Mouse (Mus musculus) cerebral cortex, adult 2 months (tissue): Measurements from ENCODE around the gene Il15.

ENCODE experiments used
- WGBS: fragments of 180-500 bp; shearing (Covaris S2); methylation state at CpG from one replicate; pipeline ENCODE4 v1.1.7; 2018; 5-methylcytosine and 5-hydroxymethylcytosine counted together

Gene Il15

DNA sequence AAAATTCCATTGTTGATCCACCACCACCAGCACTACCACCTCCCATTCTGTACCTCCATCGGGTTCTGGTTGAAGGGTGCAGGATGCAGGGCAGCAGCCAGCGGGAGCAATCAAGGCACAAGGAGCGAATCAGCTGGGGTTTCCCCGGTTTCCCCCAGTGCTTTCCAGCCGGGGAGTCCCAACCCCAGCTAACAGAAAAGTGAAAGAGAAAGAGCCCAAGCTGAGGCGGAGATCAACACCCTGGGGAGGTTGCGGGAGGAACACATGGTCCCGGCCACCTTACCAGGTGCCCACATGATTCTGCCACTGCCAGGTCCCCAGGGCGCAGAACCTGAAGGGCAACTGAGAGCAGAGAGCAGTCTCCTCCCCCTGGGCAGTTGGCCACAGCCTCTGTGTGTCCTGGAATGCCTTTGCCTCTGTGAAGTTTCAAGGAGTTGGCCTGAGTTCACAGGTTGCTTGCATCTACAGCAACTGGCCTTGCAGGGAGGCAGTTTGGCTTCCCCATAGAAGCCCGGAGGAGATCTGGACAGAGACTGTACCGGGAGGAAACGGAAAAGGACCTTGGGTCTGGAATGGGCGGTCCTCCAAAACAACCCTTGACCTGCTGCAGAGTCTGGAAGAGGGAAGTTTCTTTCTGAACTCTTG is at the start of gene Il15:
TSS of gene Il15 (minus strand) at position 537 of the 645 bp plus-strand sequence.
- WGBS: 19% methylated on average over 13 of the region's 13 CpGs

DNA sequence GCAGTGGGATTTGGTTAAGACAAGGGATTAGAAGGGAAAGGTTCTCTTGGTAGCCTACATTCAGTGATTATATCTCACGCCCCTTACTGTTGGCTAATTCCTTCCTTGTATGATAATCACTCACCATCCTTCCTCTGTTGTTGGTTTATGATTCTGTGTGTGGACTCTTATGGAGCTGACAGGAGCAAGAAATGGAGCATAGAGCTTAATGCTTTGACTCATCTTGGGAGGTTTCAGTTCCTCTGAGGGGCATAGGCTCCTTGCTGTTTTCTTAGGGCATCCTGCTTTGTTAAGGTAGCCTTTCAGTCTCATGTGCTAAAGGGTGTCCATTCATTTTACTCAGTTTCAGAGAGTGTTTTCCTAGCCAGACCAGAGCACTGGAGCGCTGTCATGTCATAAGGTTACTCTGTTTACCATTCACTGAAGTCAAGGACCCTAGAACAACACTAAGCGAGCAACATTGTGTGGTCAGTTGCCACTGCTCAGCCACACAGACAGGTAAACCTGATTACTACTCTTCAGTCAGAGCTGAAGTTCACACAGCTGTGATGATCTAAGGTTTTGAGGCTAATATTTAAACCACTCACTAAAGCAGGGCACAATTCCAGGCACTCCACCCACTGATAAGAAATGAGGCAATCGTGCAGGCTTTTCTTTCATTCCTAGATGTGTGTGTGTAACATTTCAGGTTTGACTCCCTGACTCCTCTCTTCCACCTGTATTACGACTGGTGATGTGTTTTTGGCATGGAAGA is 13.7 kb upstream of the Il15 start:
- 77% methylated on average over 5 of the region's 5 CpGs for WGBS

DNA sequence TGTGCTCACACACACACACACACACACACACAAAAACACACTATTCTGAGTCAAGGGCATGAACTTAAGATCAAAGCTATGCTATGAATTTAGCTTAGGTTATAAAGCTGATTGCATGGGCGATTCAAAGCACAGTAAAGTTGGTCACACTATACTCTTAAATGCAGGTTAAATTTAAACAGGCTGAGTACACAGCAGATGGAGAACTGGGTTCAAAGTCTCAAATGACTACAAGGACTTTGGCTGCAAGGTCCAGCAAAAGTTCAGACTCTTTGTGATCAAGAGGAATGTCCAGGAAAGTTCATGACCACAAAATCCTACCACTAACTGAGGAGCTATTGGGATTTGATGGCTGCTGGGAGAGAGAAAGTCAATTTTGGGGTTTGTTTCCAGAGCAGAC is 12.5 kb upstream of the Il15 start:
- WGBS: 85% methylated on average over 1 of the region's 1 CpGs

DNA sequence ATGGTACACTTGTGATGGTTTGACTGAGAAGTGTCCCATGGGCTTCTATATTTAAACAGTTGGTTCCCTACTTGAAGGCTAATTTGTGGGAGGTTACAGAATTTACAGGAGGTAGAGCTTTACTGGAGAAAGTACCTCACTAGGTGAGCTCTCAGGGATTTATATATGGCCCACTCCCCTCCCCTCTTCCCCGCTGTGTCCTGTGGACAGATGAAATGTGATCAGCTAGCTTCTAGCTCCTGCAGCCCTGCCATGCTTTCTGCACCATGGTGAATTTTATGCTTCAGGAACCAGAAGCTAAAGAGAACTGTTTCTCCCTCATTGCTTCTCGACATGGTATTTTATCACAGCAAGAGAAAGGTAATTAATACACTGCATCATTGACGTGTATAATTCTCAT is 7.1 kb upstream of the Il15 start:
- WGBS: 82% methylated on average over 3 of the region's 3 CpGs

DNA sequence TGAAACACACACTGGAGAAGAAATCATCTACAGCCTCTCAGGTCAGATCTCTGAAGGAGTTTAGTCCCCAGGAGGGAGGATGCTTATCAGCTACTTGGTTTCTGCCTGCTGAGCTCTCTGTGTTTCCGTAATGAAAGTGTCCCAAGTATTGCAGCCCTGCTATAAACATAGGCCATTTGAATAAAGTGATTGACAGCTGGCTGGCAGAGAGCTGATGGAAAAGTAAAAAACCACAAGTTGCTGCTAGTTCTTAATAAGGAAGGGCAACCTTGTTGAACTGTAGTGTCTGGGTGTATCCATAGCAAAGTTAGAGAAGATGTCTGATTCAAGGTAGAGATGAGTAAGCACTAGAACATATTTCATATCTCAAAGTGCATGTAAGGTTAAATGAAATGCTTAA is 4.0 kb upstream of the Il15 start:
- 89% methylated on average over 1 of the region's 1 CpGs for WGBS

DNA sequence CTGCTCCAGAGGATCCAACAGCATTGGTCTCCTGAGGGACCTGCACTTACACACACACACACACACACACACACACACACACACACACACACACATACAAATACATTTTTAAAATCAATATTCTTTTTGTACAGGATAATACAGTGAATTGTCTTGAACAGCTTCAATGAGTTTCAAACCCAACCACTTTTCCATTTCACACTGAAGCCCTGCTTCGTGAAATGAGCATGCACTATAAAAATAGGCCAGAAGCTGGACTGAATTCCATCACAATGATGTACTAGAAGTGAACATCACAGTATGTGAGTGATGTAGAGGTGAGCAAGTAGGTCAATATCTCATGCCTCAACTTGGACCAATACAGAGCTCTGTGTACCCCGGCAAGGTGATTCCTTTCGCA is 1.0 kb upstream of the Il15 start:
- WGBS: 97% methylated on average over 3 of the region's 3 CpGs

DNA sequence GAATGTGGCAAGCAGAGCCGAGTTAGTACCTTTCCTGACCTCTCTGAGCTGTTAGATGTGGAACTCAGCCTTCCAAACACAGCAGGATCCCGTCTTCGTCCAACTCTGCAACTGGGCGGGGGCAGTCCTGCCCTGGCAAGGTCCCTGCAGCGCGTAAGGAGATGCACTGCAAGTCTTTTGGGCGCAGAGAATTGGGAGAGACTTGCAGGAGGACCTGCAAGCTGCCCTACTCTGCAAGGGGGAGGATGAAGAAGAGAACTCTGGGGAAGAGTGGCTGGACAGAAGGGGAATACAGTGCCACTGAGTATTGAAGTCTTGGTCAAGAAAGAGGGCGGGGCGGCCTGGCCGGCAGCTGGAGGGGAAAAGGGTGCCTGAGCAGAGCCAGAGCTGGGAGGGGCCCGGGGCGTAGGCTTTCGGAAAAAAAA is 749 bp downstream of the Il15 start:
- WGBS: 6% methylated on average over 13 of the region's 13 CpGs

DNA sequence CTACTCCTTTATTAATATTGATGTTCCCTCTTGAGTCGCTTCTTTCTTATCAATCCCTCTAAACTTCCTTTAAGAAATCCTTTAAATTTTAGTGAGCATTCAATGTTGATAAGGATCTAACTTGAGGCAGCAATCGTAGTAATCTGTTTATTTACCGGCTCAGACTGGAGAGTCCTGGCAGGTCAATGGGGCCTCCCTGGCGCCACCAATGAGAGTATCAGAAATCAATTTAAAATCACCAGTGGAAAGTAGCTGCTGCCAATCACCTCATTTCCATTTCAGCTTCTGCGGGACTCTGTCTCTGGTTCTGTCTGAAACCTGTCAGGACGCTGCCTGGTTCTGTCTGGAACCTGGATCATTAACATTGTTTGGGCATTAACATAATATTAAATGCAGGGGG is 1.5 kb downstream of the Il15 start:
- WGBS: 44% methylated on average over 6 of the region's 6 CpGs

DNA sequence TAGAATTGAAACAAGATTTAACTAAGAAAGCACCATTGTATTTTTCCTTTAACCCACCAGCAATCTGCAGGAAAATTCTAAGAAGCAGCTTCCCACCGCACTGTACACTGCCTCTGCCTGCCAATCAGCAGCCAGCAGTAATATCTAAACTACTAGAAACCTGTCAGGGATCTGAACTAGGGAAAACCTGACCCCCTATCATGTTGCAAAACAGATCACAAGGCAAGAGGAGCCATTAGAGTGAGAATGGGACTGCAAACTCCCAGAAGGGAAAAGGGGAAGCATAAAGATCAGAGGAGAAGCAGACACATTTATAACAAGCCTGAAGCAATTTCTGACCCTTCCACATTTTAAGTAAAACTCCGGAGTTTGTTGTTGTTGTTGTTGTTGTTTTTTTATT is 2.0 kb downstream of the Il15 start:
- WGBS: 65% methylated on average over 2 of the region's 2 CpGs

DNA sequence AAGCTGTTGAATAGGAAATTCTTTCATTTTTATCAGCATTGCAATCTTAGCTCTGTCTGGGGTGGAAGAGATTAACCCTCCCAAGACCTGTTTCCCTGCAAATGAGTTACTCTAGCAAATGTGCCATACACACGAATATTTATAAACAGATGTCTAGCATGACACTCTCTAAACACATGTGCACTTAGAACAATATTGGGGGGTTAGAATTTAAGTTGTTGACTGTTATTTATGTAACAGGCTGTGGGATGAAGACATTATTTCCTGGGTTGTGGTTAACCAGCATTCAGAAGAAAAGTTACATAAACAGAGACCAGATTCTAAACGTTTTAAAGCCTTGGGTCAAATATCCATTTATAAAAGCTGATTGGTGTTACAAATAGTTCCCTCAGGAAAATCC is 2.6 kb downstream of the Il15 start:
- 53% methylated on average over 2 of the region's 2 CpGs for WGBS

DNA sequence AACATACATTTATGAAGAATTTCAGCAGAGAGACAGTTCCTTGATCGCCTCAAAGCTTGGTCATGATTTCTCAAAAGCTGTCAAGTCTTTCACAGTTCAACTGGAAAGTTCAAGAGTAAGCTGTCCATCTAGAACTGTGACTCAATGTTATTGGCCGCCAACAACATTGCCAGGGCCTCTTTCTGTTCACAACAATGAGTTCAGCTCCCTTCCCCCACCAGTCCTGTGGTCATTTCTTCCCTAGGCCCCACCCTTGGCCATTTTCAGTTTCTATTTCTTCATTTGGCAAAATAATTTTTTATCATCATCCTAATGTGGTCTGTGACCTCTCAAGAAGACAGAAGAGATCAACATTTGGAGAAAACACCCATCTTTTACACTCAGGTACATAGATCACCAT is 4.5 kb downstream of the Il15 start:
- 98% methylated on average over 2 of the region's 2 CpGs for WGBS

DNA sequence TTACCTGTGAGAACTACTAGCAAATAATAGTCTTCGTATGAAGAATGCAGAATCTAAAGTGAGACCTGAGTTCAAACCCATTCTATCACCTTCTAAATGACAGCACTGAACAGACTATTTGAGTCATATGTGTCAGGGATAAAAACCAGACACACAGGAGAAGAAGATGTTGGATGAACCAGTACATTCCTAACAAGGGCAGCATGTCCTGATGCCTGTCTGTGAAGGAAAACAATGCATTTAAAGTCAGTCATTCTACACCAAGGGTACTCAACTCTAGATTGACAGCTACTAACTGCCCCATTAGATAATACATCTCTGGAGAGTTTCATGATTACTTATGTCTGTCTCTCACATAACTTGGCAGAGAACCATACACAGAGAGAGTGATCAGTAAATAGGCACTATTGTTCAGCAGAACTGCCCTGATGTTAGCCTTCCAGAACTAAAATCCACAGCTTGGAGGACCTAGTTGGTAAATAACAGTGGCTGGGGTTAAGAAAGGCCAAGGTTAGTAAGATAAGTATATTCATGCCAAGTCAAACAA is 14.6 kb downstream of the Il15 start:
- 97% methylated on average over 1 of the region's 1 CpGs for WGBS

DNA sequence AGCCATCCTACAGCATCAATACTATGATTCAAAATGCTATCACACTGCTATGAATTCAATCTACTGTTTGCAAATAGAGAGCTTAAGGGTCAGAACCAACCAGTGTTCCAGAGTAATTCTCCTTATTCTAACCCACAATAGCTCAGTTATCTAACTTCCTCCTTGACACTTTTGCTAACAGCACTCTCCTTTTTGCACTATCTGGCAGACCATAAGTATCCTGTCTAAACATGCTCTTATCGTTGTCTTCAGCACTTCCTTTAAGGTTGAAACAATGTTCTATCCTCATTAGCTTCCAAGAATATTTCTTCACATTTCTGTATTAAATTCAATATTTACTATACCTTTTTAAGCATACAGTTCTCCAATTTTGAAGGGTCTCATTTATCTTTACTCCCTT is 15.4 kb downstream of the Il15 start:
- 56% methylated on average over 1 of the region's 1 CpGs for WGBS

DNA sequence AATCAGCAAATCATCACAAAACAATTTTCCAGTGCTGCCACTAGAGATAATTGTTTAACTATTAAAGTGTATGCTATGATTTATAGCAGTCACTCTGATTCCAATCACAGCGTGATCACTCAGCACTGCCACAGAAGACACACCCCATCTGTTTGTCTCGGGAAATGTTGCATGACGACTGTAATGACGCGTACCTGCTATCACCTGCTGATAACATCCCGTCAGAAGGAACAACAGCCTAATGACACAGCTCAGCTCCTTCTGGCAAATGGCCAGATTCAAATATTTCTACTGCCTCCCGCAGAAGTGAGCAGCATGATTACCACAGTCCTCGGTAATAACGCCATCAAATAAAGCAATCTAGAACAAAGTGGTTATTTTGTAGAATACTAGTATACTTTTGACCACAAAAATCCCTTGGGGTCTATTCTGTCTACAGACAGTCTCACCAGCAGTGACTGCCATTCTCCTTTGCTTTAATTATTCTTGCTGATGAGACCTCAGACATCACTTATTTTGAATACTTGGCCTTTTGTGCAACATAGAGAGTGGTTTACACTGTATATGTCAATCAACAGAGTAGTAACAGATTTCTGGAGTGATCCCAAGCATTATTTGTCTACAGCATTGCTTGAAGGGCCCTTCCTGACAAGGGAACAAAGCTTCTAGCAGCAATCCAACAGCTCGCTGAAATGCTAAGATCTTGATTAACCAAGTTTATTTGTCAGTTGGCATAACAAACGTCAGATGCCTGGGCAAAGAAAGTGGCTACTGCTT is 18.4 kb downstream of the Il15 start:
- 46% methylated on average over 11 of the region's 11 CpGs for WGBS

DNA sequence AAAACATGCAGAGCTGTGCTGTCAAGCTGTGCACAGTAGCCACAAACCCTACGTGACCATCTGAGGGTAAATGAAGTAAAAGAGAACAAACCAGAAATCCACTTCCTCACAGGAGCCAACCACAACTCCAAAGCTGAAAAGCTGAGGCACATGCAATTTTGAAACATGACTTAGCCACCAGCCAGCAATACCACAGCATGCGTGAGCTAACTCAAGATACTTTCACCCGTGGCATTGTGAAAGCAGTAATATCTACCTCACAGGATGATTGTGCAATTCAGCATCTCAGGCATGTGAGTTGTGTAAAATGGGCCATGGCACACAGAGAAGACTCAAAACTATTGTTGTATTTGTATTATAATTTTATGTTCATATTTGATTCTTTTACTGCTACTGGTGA is 19.7 kb downstream of the Il15 start:
- WGBS: 79% methylated on average over 3 of the region's 3 CpGs

DNA sequence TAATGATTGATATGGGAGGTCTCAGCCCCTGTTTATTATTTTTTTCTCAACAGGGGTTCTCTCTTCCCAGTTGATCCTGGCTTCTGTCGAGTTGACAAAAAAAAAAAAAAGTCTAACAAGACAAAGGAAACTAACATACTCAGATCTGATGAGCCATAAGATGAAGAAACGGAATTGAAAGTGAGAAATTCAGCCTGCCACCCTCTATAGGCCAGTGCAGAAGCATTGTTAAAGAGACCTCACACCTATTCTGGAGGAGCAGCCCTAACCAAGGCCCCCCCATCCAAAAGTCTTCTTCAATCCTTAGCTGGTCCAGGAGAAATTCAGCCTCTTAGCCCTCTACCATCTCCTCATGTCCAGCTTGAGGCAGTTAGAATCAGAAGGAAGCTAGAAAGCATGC is 20.7 kb downstream of the Il15 start:
- WGBS: 63% methylated on average over 2 of the region's 2 CpGs

DNA sequence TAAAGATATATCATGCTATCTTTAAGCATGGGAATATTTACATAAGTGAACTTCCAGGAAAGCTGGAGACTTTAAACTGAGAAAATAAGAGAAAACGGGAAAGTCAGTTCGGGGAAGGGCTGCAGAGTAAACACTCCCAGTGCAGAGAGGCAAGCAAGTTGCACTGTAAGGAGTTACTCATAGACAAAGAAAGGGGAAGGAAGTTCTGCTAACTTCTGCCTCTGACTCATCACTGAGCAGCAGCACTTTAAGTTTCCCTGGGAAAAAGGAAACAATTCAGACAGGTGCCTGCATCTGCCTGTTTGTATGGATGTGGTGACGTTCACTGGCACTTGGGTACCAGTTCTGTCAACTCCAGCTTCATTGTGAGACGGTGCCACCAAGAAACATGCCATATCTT is 28.6 kb downstream of the Il15 start:
- WGBS: 75% methylated on average over 4 of the region's 4 CpGs

DNA sequence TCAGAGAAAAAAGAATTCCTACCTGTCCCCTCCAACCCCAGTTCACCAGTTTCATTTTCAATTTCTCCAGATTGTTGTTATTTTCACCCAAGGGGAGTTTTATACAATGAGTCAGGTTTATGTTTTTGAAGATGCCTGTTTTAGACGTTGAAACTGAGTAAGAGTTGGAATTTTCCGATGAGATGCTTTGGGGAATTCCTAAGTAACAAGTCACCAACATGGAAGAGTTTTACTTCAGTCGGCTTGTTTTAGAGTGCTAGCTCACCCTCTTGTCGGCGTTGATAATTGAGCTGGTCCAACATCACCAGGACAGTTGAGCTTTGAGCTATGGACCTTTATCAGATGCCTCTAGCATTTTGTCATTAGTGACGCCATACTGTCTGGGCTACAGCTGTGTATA is 30.2 kb downstream of the Il15 start:
- WGBS: 89% methylated on average over 6 of the region's 6 CpGs

DNA sequence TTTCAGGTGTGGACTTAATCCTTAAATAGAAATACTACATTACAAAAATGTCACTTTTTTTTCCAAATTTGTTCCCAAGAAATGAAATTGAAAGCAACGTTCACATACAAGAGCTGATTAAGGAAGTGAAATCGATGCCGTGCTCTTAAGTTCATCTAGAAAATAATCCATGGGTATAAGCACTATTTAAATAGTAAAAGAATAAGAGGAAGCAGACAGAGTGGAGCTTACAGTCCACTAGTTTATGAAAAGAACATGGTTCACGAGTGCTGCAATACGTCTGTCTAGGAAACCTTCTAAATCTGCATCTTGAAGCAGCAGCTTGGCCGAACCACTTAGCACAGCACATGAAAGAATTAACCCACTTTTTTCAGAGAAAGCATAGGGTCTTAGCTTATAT is 32.4 kb downstream of the Il15 start:
- 77% methylated on average over 6 of the region's 6 CpGs for WGBS

DNA sequence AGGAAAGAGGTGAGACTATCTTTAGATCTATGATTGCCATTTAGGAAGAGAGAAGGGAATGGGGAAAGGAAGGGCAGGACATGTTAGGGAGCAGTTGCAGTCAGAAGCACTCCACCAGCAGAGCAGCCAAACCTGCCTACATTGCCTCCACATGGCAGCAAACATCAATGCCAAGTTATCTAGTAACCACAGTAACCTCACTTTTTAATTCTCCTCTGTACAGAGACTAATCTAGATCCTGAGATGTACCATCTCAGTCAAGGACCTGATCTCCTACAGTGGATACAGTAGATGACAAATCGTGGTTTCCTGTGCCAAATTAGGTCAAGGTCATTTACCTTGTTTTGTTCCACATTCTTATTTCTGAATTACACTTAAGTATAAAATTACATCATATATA is 42.0 kb downstream of the Il15 start:
- WGBS: 87% methylated on average over 1 of the region's 1 CpGs

DNA sequence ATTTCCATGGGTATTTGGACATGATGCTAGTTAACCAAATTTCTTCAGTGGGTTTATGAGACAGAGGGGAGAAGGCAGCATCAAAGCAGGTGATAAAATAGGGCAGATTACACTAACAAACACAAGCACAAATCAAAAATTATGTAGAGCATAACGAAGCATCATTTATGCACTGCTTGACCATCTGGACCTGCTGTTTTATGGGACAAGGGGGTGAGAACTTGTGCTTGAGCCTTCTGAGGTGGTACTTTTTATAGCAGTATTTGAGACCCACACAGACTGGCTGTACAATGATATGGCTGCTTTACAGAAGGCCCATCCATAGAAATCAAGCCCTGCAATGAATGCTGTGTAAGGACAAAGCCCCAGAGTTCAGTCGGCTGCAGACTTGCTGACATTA is 46.9 kb downstream of the Il15 start:
- 79% methylated on average over 2 of the region's 2 CpGs for WGBS

DNA sequence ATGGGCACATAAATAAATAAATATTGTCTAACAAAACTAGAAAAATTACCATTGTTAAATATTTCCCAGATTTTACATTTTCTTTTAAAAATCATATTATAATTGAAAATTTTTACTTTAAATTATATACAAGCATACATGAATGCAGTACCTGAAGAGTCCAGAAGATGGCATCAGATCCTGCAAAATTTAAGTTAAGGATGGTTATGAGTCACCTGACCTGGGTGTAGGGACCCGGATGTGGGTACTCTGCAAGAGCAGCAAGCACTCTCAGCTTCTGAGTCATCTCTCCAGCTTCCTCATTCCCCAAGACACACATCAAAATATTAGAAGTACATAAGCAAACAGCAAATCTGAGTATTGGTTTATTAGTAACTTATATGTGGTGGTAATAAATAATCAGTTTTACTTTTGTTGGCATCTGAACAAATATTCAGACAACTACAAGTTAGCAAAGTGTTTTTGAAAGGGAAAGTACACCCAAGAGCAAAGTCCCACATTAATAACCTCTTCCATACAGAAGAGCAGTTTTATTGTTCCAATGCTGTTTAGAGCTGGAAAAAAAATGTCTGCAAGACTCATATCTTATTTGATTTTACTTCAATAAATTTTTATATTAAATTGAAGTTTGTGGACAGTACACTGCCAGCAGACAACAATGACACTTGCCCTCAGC is 51.6 kb downstream of the Il15 start:
- WGBS: 78% methylated on average over 1 of the region's 1 CpGs
